Mouse (Mus musculus) forebrain, embryonic 14.5 days (tissue): Measurements from ENCODE around the gene Insrr. TPM values are rescaled to one million over a fixed set of nuclear protein-coding genes. Genes with fewer than 3 reads are reported as not detected.
A peak's percentile ranks its signal among the peaks of the same experiment; 100 is the strongest.

Source experiments
- ATAC-seq: fragments of 200-750 bp; cut with Nextera tagmentation; 2 replicates; pipeline ENCODE4 v1.8.0; 2017; ENCODE audit warnings: mild to moderate bottlenecking, moderate library complexity
- DNase-seq: peaks from one replicate; pipeline ENCODE4 v3.0.0-alpha.2; 2015; ENCODE audit warnings: low spot score
- H3K27ac ChIP-seq: fragments of 300-500 bp; sonication (generic); 2 replicates; pipeline ENCODE4 v1.5.1; 2014; ENCODE audit warnings: low read depth, mild to moderate bottlenecking, control low read depth, low read length, moderate library complexity
- H3K27me3 ChIP-seq: fragments of 300-500 bp; sonication (generic); replicated peaks from 2 replicates; pipeline ENCODE4 v1.6.1; 2014; ENCODE audit warnings: low read length, control low read depth, mixed read lengths; ENCODE audit not compliant: control insufficient read depth, insufficient read depth
- H3K36me3 ChIP-seq: fragments of 300-500 bp; sonication (generic); 2 replicates; pipeline ENCODE4 v1.6.1; 2014; ENCODE audit warnings: low read length, control low read depth; ENCODE audit not compliant: control insufficient read depth, insufficient read depth
- H3K4me1 ChIP-seq: fragments of 300-500 bp; sonication (generic); 2 replicates; pipeline ENCODE4 v1.6.1; 2014; ENCODE audit warnings: antibody characterized with exemption, low read length, control low read depth; ENCODE audit not compliant: control insufficient read depth, insufficient read depth
- H3K4me2 ChIP-seq: fragments of 300-500 bp; sonication (generic); 2 replicates; pipeline ENCODE4 v1.6.1; 2014; ENCODE audit warnings: mild to moderate bottlenecking, control low read depth, low read length
- H3K4me3 ChIP-seq: fragments of 300-500 bp; sonication (generic); 2 replicates; pipeline ENCODE4 v1.5.1; 2014; ENCODE audit warnings: low read depth, low read length, control low read depth
- H3K9ac ChIP-seq: fragments of 300-500 bp; sonication (generic); 2 replicates; pipeline ENCODE4 v1.6.1; 2014; ENCODE audit warnings: mild to moderate bottlenecking, low read length, control low read depth, moderate library complexity
- H3K9me3 ChIP-seq: fragments of 300-500 bp; sonication (generic); replicated peaks from 2 replicates; pipeline ENCODE4 v1.6.1; 2016; ENCODE audit warnings: low read length, control low read depth, mixed read lengths; ENCODE audit not compliant: control insufficient read depth
- WGBS: fragments of 180-500 bp; shearing (Covaris S2); extraction: QIAGEN DNeasy Blood & Tissue Kit; methylation state at CpG from one replicate; pipeline ENCODE4 v1.1.7; 2014; 5-methylcytosine and 5-hydroxymethylcytosine counted together
- polyA plus RNA-seq: library from polyadenylated mRNA; unstranded; fragments of >200 nt; fragmentation: Nextera tagmentation; extraction: Ambion mirVana; gene quantifications from 2 replicates; pipeline ENCODE4 v1.2.1, GENCODE M21; 2014

The Insrr gene
- 0.62 and 0.66 TPM in 2 replicates for polyA plus RNA-seq

DNA sequence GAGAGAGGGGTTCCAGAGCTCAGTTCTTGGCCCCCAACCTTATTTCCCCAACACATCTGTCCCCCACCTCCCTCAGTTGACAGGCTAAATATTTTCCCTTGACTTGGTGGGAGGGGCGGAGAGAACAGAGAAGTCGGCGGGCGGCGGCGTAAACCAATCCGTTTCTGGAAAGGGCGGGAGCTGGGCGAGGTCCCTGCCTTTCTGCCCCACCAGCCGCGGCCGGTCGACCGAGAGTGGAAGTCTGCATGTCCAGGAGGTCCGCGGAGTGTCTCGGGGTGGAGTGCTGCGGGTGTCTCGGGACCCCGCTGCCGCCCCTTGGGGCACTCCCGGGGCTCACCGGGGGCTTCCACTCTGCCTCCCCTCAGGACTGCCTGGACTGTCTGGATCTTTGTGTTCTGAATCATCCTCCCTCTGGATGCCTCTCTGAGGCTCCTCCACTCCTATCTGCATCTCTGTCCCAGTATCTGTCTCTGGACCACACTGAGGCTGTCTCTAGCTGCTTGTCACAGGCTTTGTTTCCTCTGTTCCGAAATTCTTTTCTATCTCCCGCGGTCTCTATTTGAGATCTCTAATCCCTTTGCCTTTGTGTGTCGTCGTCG, at the start of gene Insrr:
TSS of gene Insrr (plus strand) at position 216 of the 599 bp plus-strand sequence.
- H3K27me3 ChIP-seq: peaks cover 74% of the 10 kb centered on the region
- H3K27ac ChIP-seq: no peak within 1 kb of the TSS
- H3K9me3 ChIP-seq: no peaks in the 10 kb centered on the region
- under 1% methylated on average over 29 of the region's 29 CpGs for WGBS
- peak within 1 kb of the TSS; percentile 52; the same call in 1 of the 2 replicates for H3K9ac ChIP-seq
- H3K36me3 ChIP-seq: no peaks in the 10 kb centered on the region
- DNase-seq (no peak), ATAC-seq (no peak)
- H3K4me2 ChIP-seq: peak within 1 kb of the TSS; percentile 45
- peak within 1 kb of the TSS; percentile 22 for H3K4me3 ChIP-seq
- H3K4me1 ChIP-seq: peaks cover 11% of the 10 kb centered on the region

DNA sequence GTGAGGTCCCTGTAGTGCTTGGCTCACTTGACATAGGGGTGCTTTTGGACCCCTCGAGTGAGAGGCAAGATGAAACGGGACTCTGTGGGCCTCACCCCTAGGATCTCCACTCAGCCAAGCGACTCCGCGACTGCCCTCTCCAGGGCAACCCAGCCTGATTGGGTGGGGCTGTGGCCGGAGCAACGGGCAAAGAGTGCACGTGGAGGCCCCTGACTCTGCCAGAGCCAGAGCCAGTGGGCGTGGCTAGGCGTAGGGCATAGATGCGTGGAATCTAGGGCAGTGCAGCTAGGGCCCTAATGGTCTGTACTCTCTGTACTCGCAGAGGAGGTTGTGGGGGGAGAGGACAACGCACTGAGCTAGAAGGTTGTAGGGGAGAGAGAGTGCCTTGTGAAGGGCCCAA, 48.3 kb upstream of the Insrr start, which contains the start of gene Lrrc71:
TSS of gene Lrrc71 (minus strand) at position 195 of the 400 bp plus-strand sequence.
- no peak within 1 kb of the TSS for H3K27ac ChIP-seq
- ATAC-seq: no peak
- H3K9ac ChIP-seq: no peak within 1 kb of the TSS
- H3K27me3 ChIP-seq: no peaks in the 10 kb centered on the region
- DNase-seq: no peak
- no peak within 1 kb of the TSS for H3K4me2 ChIP-seq
- H3K9me3 ChIP-seq: no peaks in the 10 kb centered on the region
- H3K4me1 ChIP-seq: no peaks in the 10 kb centered on the region
- H3K36me3 ChIP-seq: no peaks in the 10 kb centered on the region
- 50% methylated on average over 13 of the region's 13 CpGs for WGBS
- H3K4me3 ChIP-seq: no peak within 1 kb of the TSS

DNA sequence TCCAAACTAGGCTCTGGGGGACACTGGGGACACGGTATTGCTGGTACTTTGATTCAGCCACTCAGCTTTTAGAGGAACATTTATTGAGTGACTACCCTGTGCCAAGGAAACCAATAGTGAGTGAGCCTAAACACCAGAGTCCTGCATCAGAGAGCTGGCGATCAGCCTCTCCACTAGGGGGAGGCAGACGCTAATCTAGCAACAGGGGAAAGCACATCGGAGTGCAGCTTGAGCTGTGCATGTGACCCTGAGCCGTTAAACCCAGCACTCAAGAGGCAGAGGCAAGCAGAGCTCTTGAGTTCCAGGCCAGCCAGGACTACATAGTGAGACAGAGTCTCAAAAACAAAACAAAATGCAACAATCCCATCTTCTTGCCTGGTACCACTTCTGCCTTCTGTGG, 47.7 kb upstream of the Insrr start:
- ATAC-seq (no peak), DNase-seq (peak; percentile 50)
- H3K36me3 ChIP-seq: no peaks in the 10 kb centered on the region
- H3K9ac ChIP-seq: no peak overlapping the region
- WGBS: 14% methylated on average over 5 of the region's 5 CpGs
- H3K9me3 ChIP-seq: no peaks in the 10 kb centered on the region
- no peak overlapping the region for H3K27ac ChIP-seq
- no peak overlapping the region for H3K4me3 ChIP-seq
- H3K27me3 ChIP-seq: no peaks in the 10 kb centered on the region
- no peaks in the 10 kb centered on the region for H3K4me1 ChIP-seq
- H3K4me2 ChIP-seq: no peak overlapping the region

DNA sequence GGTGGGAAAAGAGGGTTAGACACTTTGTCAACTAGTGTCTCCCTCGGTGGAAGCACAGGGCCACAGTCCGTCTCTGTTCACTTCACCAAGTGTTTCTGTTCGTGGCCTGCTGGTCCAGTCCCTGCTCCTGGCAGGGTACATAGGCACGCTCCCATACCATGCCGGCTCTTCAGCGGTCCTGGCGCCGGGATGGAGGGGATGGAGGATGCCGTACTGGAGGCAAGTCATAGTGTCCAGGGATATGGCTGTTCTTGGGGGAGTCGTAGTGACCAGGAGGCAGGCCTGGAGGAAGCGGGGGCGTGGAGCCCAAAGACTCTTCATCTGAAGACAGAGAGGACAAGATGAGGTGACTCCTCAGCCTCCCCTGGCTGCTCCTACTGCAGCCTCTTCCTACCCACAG, 46.8 kb upstream of the Insrr start:
- WGBS: 90% methylated on average over 12 of the region's 12 CpGs
- H3K9me3 ChIP-seq: no peaks in the 10 kb centered on the region
- H3K9ac ChIP-seq: no peak overlapping the region
- no peak overlapping the region for H3K4me3 ChIP-seq
- no peaks in the 10 kb centered on the region for H3K4me1 ChIP-seq
- no peak overlapping the region for H3K27ac ChIP-seq
- no peak overlapping the region for H3K4me2 ChIP-seq
- H3K36me3 ChIP-seq: no peaks in the 10 kb centered on the region
- DNase-seq (no peak), ATAC-seq (no peak)
- H3K27me3 ChIP-seq: no peaks in the 10 kb centered on the region

DNA sequence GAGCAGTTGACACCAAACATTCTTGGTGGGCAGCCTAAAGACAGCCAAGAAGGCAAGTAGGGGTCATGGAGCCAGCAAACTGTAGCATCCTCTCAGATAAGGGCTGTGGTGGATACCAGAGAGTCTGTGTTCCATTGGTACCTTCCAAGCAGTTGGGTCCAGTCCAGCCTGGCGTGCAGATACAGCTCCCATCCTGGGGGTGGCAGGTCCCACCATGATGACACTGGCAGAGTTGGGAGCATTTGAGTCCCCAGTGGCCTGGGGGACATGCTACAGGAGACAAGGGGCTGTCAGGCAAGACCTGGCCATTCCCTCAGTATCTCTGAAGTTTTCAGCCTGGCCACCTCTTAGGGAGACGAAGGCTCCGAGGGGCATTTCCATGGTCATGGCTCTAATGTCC, 44.2 kb upstream of the Insrr start:
- H3K9ac ChIP-seq: no peak overlapping the region
- no peak overlapping the region for H3K27ac ChIP-seq
- no peaks in the 10 kb centered on the region for H3K36me3 ChIP-seq
- H3K4me2 ChIP-seq: no peak overlapping the region
- DNase-seq (no peak), ATAC-seq (no peak)
- WGBS: 79% methylated on average over 3 of the region's 3 CpGs
- H3K27me3 ChIP-seq: no peaks in the 10 kb centered on the region
- no peaks in the 10 kb centered on the region for H3K4me1 ChIP-seq
- H3K4me3 ChIP-seq: no peak overlapping the region
- H3K9me3 ChIP-seq: no peaks in the 10 kb centered on the region

DNA sequence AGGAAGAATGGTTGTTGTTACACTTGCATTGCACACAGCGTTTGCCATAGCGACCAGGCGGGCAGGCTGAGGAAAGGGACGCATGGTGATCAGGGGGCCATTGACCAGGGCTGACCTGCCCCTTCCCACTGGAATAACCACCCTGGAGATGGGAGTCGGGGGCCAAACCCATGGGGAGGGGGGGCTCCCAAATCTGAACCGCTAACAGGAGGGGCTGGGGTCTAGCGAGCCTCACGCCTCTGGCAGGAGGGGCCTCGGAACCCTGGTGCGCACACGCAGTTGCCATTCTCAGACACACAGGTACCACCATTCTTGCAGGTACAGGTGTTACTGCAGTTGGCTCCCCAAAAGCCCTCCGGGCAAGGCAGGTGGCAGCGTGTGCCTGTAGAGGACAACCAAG, 42.9 kb upstream of the Insrr start:
- H3K9me3 ChIP-seq: no peaks in the 10 kb centered on the region
- no peak overlapping the region for H3K4me2 ChIP-seq
- no peaks in the 10 kb centered on the region for H3K4me1 ChIP-seq
- H3K27me3 ChIP-seq: no peaks in the 10 kb centered on the region
- H3K36me3 ChIP-seq: no peaks in the 10 kb centered on the region
- H3K9ac ChIP-seq: no peak overlapping the region
- no peak overlapping the region for H3K4me3 ChIP-seq
- no peak for DNase-seq
- ATAC-seq: no peak
- no peak overlapping the region for H3K27ac ChIP-seq
- WGBS: 86% methylated on average over 13 of the region's 13 CpGs

DNA sequence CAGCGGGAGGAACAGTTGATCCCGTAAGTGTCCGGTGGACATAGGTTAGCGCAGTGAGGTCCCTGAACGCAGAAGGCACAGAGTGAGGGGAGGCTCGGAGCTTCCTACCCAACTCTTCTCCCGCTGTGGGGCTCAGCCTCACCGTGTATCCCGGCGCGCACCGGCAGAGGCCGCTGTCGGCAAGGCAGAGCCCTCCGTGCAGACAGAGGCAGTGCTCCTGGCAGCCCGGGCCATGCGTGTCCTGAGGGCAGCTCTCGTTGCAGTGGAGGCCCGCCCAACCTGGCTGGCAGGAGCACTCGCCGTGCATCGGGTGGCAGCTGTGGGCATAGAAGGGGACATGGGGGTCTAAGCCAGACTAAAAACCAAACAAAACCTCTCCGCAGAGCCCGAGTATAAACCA, 40.8 kb upstream of the Insrr start:
- DNase-seq: peak; percentile 86
- ATAC-seq: peak; percentile 92
- Histone ChIP-seq H3K9me3 (no peaks in the 10 kb centered on the region), H3K27me3 (no peaks in the 10 kb centered on the region), H3K4me2 (peak overlapping the region; percentile 41), H3K9ac (peak overlapping the region; percentile 2; the same call in 1 of the 2 replicates), H3K27ac (no peak overlapping the region), H3K36me3 (no peaks in the 10 kb centered on the region), H3K4me3 (peak overlapping the region; percentile 7; the same call in 1 of the 2 replicates), H3K4me1 (no peaks in the 10 kb centered on the region)
- WGBS: 4% methylated on average over 24 of the region's 24 CpGs

DNA sequence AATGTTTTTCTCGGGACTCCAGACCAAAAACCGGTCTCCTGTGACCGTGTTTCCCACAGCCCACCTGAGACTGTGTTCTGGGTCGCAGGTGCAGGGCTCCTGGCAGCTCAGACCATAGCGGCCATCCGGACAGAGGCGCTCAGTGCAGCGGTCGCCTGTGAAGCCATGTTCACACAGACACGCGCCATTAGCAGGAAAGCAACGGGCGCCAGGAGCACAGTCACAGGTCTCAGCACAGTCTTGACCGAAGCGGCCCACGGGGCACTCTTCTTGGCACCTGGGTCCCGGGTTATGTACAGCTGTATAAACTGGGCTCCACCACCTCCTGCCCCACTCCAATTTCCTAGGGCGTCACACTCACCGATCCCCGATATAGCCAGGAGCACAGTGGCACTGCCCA, 40.3 kb upstream of the Insrr start:
- peak overlapping the region; percentile 41 for H3K4me2 ChIP-seq
- no peaks in the 10 kb centered on the region for H3K4me1 ChIP-seq
- no peak overlapping the region for H3K27ac ChIP-seq
- no peaks in the 10 kb centered on the region for H3K36me3 ChIP-seq
- H3K9me3 ChIP-seq: no peaks in the 10 kb centered on the region
- H3K27me3 ChIP-seq: no peaks in the 10 kb centered on the region
- ATAC-seq: peak; percentile 16; the same call in 1 of the 2 replicates
- WGBS: 47% methylated on average over 20 of the region's 20 CpGs
- no peak overlapping the region for H3K9ac ChIP-seq
- no peak for DNase-seq
- H3K4me3 ChIP-seq: no peak overlapping the region

DNA sequence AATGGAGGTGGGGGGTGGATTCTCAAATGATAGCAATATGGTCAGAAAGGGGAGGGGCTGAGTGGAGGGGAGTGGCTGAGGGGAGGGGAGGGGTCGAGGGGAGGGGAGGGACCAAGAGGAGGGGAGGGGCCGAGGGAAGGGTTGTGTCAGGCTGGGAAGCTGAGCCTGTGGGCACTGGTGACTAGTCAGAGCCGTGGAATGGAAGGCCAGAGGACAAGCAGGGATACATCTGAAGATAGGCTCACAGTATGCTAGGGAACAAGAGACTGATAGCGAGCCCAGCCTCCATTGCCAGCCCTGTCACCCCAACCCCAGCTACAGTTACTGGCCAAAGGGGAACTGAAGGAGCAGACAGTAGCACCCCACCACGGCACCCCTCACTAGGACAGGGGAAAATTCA, 38.1 kb upstream of the Insrr start:
- no peak overlapping the region for H3K4me3 ChIP-seq
- no peaks in the 10 kb centered on the region for H3K9me3 ChIP-seq
- H3K27me3 ChIP-seq: no peaks in the 10 kb centered on the region
- no peak overlapping the region for H3K4me2 ChIP-seq
- no peak for DNase-seq
- H3K27ac ChIP-seq: no peak overlapping the region
- H3K9ac ChIP-seq: no peak overlapping the region
- no peak for ATAC-seq
- WGBS: 53% methylated on average over 4 of the region's 5 CpGs
- no peaks in the 10 kb centered on the region for H3K4me1 ChIP-seq
- H3K36me3 ChIP-seq: no peaks in the 10 kb centered on the region
